Mouse (Mus musculus): ENCODE results near the gene Cavin1.

GRCm38 (mm10) chr11:100974381-100974970 lies 3.8 kb upstream of the Cavin1 start:
- TF ChIP-seq CTCF (IDR thresholded peaks at IDR 0.05): no peak
- TF ChIP-seq EP300 (IDR thresholded peaks at IDR 0.05): no peak
